ENCODE assay signal across 23 mouse cellular contexts in genomic region chr1:170657228-170657521, GRCm38 (mm10). TPM values are rescaled to one million over a fixed set of nuclear protein-coding genes. Genes with fewer than 3 reads are reported as not detected.
DNase-seq lines count a peak whose midpoint lies in the region; ATAC-seq and TF ChIP-seq lines count a peak whose summit lies in the region.
"Had no signal": no experiment of that assay in that cellular context is flagged by ENCODE, and none has a peak within 500 bp of the region (broad histone marks: within the 10 kb centered on the region; RNA-seq: fewer than 3 reads in every experiment).

No protein-coding gene starts in this region.

- 63% methylated on average over 2 of the region's 2 CpGs for WGBS in midbrain, embryonic 10.5 days
- 40% methylated on average over 2 of the region's 2 CpGs for WGBS in midbrain, embryonic 13.5 days
- 44% methylated on average over 2 of the region's 2 CpGs for WGBS in limb, embryonic 11.5 days
- WGBS in neural tube, embryonic 14.5 days: 30% methylated on average over 2 of the region's 2 CpGs

- H3K27ac ChIP-seq in gastrocnemius, adult 2 months: peak overlapping the region; percentile 31; the same call in 1 of the 2 replicates
- H3K27ac ChIP-seq in midbrain, embryonic 10.5 days (replicated peaks): peak overlapping the region; percentile 81
- no peak overlapping the region for H3K27ac ChIP-seq in midbrain, embryonic 13.5 days
- H3K27ac ChIP-seq in limb, embryonic 11.5 days (replicated peaks; ENCODE audit: low read depth, low read length): no peak overlapping the region
- H3K27ac ChIP-seq in neural tube, embryonic 14.5 days (ENCODE audit: low read depth, low read length): no peak overlapping the region
- H3K27ac ChIP-seq: hindbrain, embryonic 13.5 days; liver, embryonic 12.5 days had no signal

- no peak overlapping the region for H3K4me2 ChIP-seq in midbrain, embryonic 13.5 days (replicated peaks)
- no peak overlapping the region for H3K4me2 ChIP-seq in limb, embryonic 11.5 days (ENCODE audit: low read depth, severe bottlenecking)
- no peak overlapping the region for H3K4me2 ChIP-seq in neural tube, embryonic 14.5 days (ENCODE audit: low read depth, low read length)
- H3K4me2 ChIP-seq: heart, embryonic 11.5 days; hindbrain, embryonic 13.5 days; limb, embryonic 12.5 days; liver, embryonic 12.5 days had no signal

- DNase-seq in gastrocnemius, adult 2 months: no peak
- no peak for DNase-seq in gastrocnemius, postnatal 14 days
- DNase-seq in midbrain, embryonic 10.5 days (ENCODE audit: low spot score): no peak
- DNase-seq in limb, embryonic 11.5 days (ENCODE audit: low spot score): no peak
- DNase-seq in spleen, postnatal 10 days (ENCODE audit: low spot score in 2 of 2): no peak
- no peak for DNase-seq in testis, postnatal 14 days (ENCODE audit: low spot score)
- DNase-seq: B cell, adult 2 months; cerebellum, adult 11 months; cerebellum, adult 9-11 months; kidney, adult 8-10 months; kidney, postnatal 10 days; lung, adult 2 months; lung, postnatal 14 days had no signal

- H3K36me3 ChIP-seq in midbrain, embryonic 10.5 days: no peaks in the 10 kb centered on the region
- peaks cover 4% of the 10 kb centered on the region; the same call in 1 of the 2 replicates for H3K36me3 ChIP-seq in midbrain, embryonic 13.5 days
- H3K36me3 ChIP-seq in limb, embryonic 11.5 days (ENCODE audit: control insufficient read depth, insufficient read depth, low read length): no peaks in the 10 kb centered on the region; the same call in 1 of the 2 replicates
- no peaks in the 10 kb centered on the region for H3K36me3 ChIP-seq in neural tube, embryonic 14.5 days (ENCODE audit: control insufficient read depth, insufficient read depth, low read length)
- H3K36me3 ChIP-seq: G1E; liver, embryonic 12.5 days had no signal

- no peak for TF ChIP-seq CTCF in gastrocnemius, adult 2 months (IDR thresholded peaks at IDR 0.05)

- no peak overlapping the region for H3K4me3 ChIP-seq in gastrocnemius, adult 2 months
- H3K4me3 ChIP-seq in midbrain, embryonic 10.5 days: no peak overlapping the region
- H3K4me3 ChIP-seq in midbrain, embryonic 13.5 days (replicated peaks): no peak overlapping the region
- no peak overlapping the region for H3K4me3 ChIP-seq in limb, embryonic 11.5 days (ENCODE audit: low read depth, low read length)
- H3K4me3 ChIP-seq in neural tube, embryonic 14.5 days (ENCODE audit: low read depth, low read length): no peak overlapping the region
- H3K4me3 ChIP-seq: hindbrain, embryonic 13.5 days; limb, embryonic 12.5 days; liver, embryonic 12.5 days had no signal

- no peak overlapping the region for H3K9ac ChIP-seq in midbrain, embryonic 13.5 days (replicated peaks)
- H3K9ac ChIP-seq in limb, embryonic 11.5 days (ENCODE audit: low read length): no peak overlapping the region
- H3K9ac ChIP-seq in neural tube, embryonic 14.5 days (replicated peaks; ENCODE audit: low read depth, low read length): no peak overlapping the region
- H3K9ac ChIP-seq: hindbrain, embryonic 13.5 days; limb, embryonic 12.5 days; liver, embryonic 12.5 days had no signal

- H3K4me1 ChIP-seq in midbrain, embryonic 10.5 days: peaks cover 33% of the 10 kb centered on the region
- H3K4me1 ChIP-seq in midbrain, embryonic 13.5 days (replicated peaks): peaks cover 19% of the 10 kb centered on the region
- 0 out of 2 replicates have a peak, but pooled peaks cover 4% of the 10 kb centered on the region for H3K4me1 ChIP-seq in limb, embryonic 11.5 days (ENCODE audit: control insufficient read depth, insufficient read depth, low read length)
- H3K4me1 ChIP-seq in neural tube, embryonic 14.5 days (ENCODE audit: control insufficient read depth, insufficient read depth, low read length): no peaks in the 10 kb centered on the region
- H3K4me1 ChIP-seq: liver, embryonic 12.5 days had no signal

- H3K9me3 ChIP-seq in midbrain, embryonic 10.5 days (replicated peaks): no peaks in the 10 kb centered on the region
- H3K9me3 ChIP-seq in midbrain, embryonic 13.5 days: no peaks in the 10 kb centered on the region
- H3K9me3 ChIP-seq in limb, embryonic 11.5 days (ENCODE audit: control insufficient read depth, low read length): no peaks in the 10 kb centered on the region
- H3K9me3 ChIP-seq in neural tube, embryonic 14.5 days (ENCODE audit: control insufficient read depth, low read length): no peaks in the 10 kb centered on the region
- H3K9me3 ChIP-seq: G1E; hindbrain, embryonic 13.5 days; limb, embryonic 12.5 days; liver, embryonic 12.5 days had no signal

- intact Hi-C loops in gastrocnemius, adult 2 months (cut with DNase I): no loop called here
- intact Hi-C loops in gastrocnemius, postnatal 14 days (cut with DNase I; ENCODE audit: low total_unique reads): no loop called here

- no peak for ATAC-seq in midbrain, embryonic 13.5 days
- ATAC-seq in limb, embryonic 11.5 days (ENCODE audit: insufficient number of reproducible peaks, low FRiP score, low TSS enrichment, low read depth): peak; percentile 19; the same call in 1 of the 2 replicates
- peak; percentile 36; the same call in 1 of the 2 replicates for ATAC-seq in neural tube, embryonic 14.5 days (ENCODE audit: low read depth)
- ATAC-seq: inflammation-experienced regulatory T-cells, adult 6 months; Patski had no signal

- H3K27me3 ChIP-seq in midbrain, embryonic 10.5 days (ENCODE audit: low read depth, poor library complexity, severe bottlenecking): no peaks in the 10 kb centered on the region
- no peaks in the 10 kb centered on the region for H3K27me3 ChIP-seq in midbrain, embryonic 13.5 days
- H3K27me3 ChIP-seq in limb, embryonic 11.5 days (ENCODE audit: control insufficient read depth, insufficient read depth, low read length): no peaks in the 10 kb centered on the region
- no peaks in the 10 kb centered on the region for H3K27me3 ChIP-seq in neural tube, embryonic 14.5 days (ENCODE audit: control insufficient read depth, insufficient read depth, low read length)
- H3K27me3 ChIP-seq: CH12.LX; hindbrain, embryonic 13.5 days; limb, embryonic 12.5 days; liver, embryonic 12.5 days; Patski had no signal

RNA-seq across cellular contexts. Expression of gene Olfml2b, which starts 12.8 kb away (rescaled TPM):
- total RNA-seq in gastrocnemius, adult 2 months (2021): 1 to 10 TPM; 2.9 to 6.6 TPM
- 10 to 100 TPM; 27.6 to 35.9 TPM for total RNA-seq in gastrocnemius, postnatal 14 days (2021)
- 6.1 and 7.6 TPM in 2 replicates for polyA plus RNA-seq in midbrain, embryonic 10.5 days (2016; fragmentation: Nextera tagmentation; extraction: Ambion mirVana)
- polyA plus RNA-seq in midbrain, embryonic 13.5 days (2015; fragmentation: Nextera tagmentation; extraction: Ambion mirVana): 3.8 and 4.3 TPM in 2 replicates
- 13.8 and 14.7 TPM in 2 replicates for polyA plus RNA-seq in limb, embryonic 11.5 days (2014; fragmentation: Nextera tagmentation; extraction: Ambion mirVana)
- polyA plus RNA-seq in neural tube, embryonic 14.5 days (2014; fragmentation: Nextera tagmentation; extraction: Ambion mirVana): 3.6 and 10.0 TPM in 2 replicates
- polyA plus RNA-seq: G1E; inflammation-experienced regulatory T-cells, adult 6 months had no signal

Comparison
In these comparisons a context has a peak if more than half of its experiments do, and no peak if none do; other contexts are left out.
1. H3K27ac ChIP-seq: peak in gastrocnemius, adult 2 months (single experiment) and midbrain, embryonic 10.5 days (single experiment); none in midbrain, embryonic 13.5 days (single experiment), limb, embryonic 11.5 days (single experiment) and neural tube, embryonic 14.5 days (single experiment).